In the genomic region with DNA sequence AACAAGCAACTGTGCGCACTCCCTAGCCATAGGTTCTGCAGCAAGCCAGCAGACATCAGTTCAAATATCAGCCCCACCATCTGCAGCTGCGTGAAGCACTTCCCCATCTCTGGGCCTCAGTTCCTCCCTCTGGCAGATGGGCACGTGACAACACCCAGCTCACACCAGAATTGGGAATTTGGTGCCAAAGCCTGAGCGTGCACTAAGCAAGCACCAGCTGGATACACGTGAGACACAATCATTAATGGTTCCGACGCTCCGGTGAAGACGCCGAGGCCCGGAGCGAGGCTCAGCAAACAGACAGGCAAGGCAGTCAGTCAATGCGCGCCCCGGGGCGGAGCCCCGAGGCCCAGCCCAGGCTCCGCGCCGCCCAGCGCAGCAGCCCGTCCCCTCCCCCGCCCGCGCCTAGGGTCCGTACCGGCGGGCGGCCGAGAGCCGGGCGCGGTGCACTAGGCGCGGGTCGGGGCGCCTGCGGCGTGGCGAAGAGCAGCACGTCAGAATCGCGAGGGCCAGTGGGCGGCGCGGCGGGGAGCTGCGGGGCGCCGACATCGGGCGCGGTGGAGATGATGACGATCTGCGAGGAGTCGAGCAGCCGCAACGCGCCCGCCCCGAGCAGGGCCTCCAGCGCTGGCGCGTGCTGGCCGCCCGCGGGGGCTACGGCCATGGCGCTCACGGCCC, we compare ENCODE assay signal across 8 mouse cellular contexts. TPM values are rescaled to one million over a fixed set of nuclear protein-coding genes. Genes with fewer than 3 reads are reported as not detected.
A peak's percentile ranks its signal among the peaks of the same experiment; 100 is the strongest.
DNase-seq lines count a peak whose midpoint lies in the region; ATAC-seq and TF ChIP-seq lines count a peak whose summit lies in the region.
"Had no signal": no experiment of that assay in that cellular context is flagged by ENCODE, and none has a peak within 500 bp of the region (broad histone marks: within the 10 kb centered on the region; RNA-seq: fewer than 3 reads in every experiment).

No protein-coding gene starts in this region.

- H3K9me3 ChIP-seq in ES-E14 (ENCODE audit: control insufficient read depth, insufficient read depth, low read depth, low read length) = no peaks in the 10 kb centered on the region
- no peaks in the 10 kb centered on the region for H3K9me3 ChIP-seq in forebrain, embryonic 10.5 days
- H3K9me3 ChIP-seq in hindbrain, embryonic 12.5 days (replicated peaks) = no peaks in the 10 kb centered on the region
- H3K9me3 ChIP-seq in limb, embryonic 12.5 days = no peaks in the 10 kb centered on the region
- no peaks in the 10 kb centered on the region for H3K9me3 ChIP-seq in midbrain, embryonic 13.5 days

- in situ Hi-C loops in ES-E14 (cut with MboI; ENCODE audit: low sequenced_read_pairs in 2 of 2, unreplicated experiment in 2 of 2) = no loop called here

- peaks cover 11 to 29% of the 10 kb centered on the region in 2 experiments for H3K4me1 ChIP-seq in ES-E14 (ENCODE audit: control insufficient read depth in 2 of 2, insufficient read depth in 2 of 2, low read length in 2 of 2, poor library complexity in 1 of 2)
- H3K4me1 ChIP-seq in forebrain, embryonic 10.5 days = peaks cover 61% of the 10 kb centered on the region
- H3K4me1 ChIP-seq in hindbrain, embryonic 12.5 days = peaks cover 52% of the 10 kb centered on the region
- peaks cover 63% of the 10 kb centered on the region for H3K4me1 ChIP-seq in limb, embryonic 12.5 days (replicated peaks)
- H3K4me1 ChIP-seq in midbrain, embryonic 13.5 days (replicated peaks) = peaks cover 61% of the 10 kb centered on the region

- peak overlapping the region; percentile 93 for H3K4me2 ChIP-seq in hindbrain, embryonic 12.5 days (replicated peaks)
- H3K4me2 ChIP-seq in limb, embryonic 12.5 days = peak overlapping the region; percentile 77
- H3K4me2 ChIP-seq in midbrain, embryonic 13.5 days (replicated peaks) = peak overlapping the region; percentile 90

- peaks cover 2% of the 10 kb centered on the region; the same call in 1 of the 2 replicates for H3K36me3 ChIP-seq in ES-E14 (ENCODE audit: control insufficient read depth, insufficient read depth, low read length, poor library complexity, severe bottlenecking)
- H3K36me3 ChIP-seq in forebrain, embryonic 10.5 days (replicated peaks) = peaks cover 26% of the 10 kb centered on the region
- no peaks in the 10 kb centered on the region for H3K36me3 ChIP-seq in hindbrain, embryonic 12.5 days
- peaks cover 8% of the 10 kb centered on the region for H3K36me3 ChIP-seq in limb, embryonic 12.5 days
- 0 out of 2 replicates have a peak, but pooled peaks cover 1% of the 10 kb centered on the region for H3K36me3 ChIP-seq in midbrain, embryonic 13.5 days
- H3K36me3 ChIP-seq in splenic B cell, adult 2 months (ENCODE audit: control insufficient read depth, insufficient read depth, low read length, poor library complexity, severe bottlenecking) = no peaks in the 10 kb centered on the region

- peak overlapping the region; percentile 93 for H3K9ac ChIP-seq in ES-E14 (ENCODE audit: insufficient read depth, low read depth, low read length, poor library complexity, severe bottlenecking)
- H3K9ac ChIP-seq in hindbrain, embryonic 12.5 days = peak overlapping the region; percentile 77
- H3K9ac ChIP-seq in limb, embryonic 12.5 days (replicated peaks) = peak overlapping the region; percentile 86
- peak overlapping the region; percentile 75 for H3K9ac ChIP-seq in midbrain, embryonic 13.5 days (replicated peaks)

- DNase-seq in ES-E14 (ENCODE audit: low read depth, low spot score) = no peak
- DNase-seq in adrenal gland, adult 2 months = peak; percentile 86
- peak; percentile 64 for DNase-seq in forebrain, embryonic 10.5 days (ENCODE audit: extremely low spot score, low spot score)
- peak; percentile 64 for DNase-seq in splenic B cell, adult 2 months (ENCODE audit: low read depth, low spot score)

- H3K27ac ChIP-seq in ES-E14 (ENCODE audit: insufficient read depth, low read depth, low read length, poor library complexity, severe bottlenecking) = peak overlapping the region; percentile 85
- H3K27ac ChIP-seq in forebrain, embryonic 10.5 days = peak overlapping the region; percentile 98
- H3K27ac ChIP-seq in hindbrain, embryonic 12.5 days = peak overlapping the region; percentile 89
- H3K27ac ChIP-seq in limb, embryonic 12.5 days = peak overlapping the region; percentile 88
- peak overlapping the region; percentile 84 for H3K27ac ChIP-seq in midbrain, embryonic 13.5 days

- peak overlapping the region; percentile 91 to 95 for H3K4me3 ChIP-seq in ES-E14 (ENCODE audit: insufficient read depth in 1 of 2, low read depth in 1 of 2, low read length in 2 of 2, poor library complexity in 1 of 2, severe bottlenecking in 1 of 2)
- H3K4me3 ChIP-seq in forebrain, embryonic 10.5 days = peak overlapping the region; percentile 88
- H3K4me3 ChIP-seq in hindbrain, embryonic 12.5 days = peak overlapping the region; percentile 94
- peak overlapping the region; percentile 91 for H3K4me3 ChIP-seq in limb, embryonic 12.5 days (replicated peaks)
- H3K4me3 ChIP-seq in midbrain, embryonic 13.5 days (replicated peaks) = peak overlapping the region; percentile 80

- peak; percentile 66 for ATAC-seq in hindbrain, embryonic 12.5 days (ENCODE audit: low FRiP score)
- ATAC-seq in limb, embryonic 12.5 days (ENCODE audit: insufficient number of reproducible peaks, insufficient read depth, low FRiP score, low TSS enrichment, low read depth) = peak; percentile 64
- ATAC-seq in midbrain, embryonic 13.5 days = peak; percentile 62

- H3K27me3 ChIP-seq in forebrain, embryonic 10.5 days (ENCODE audit: poor library complexity, severe bottlenecking) = peaks cover 10% of the 10 kb centered on the region; the same call in 1 of the 2 replicates
- no peaks in the 10 kb centered on the region for H3K27me3 ChIP-seq in hindbrain, embryonic 12.5 days
- H3K27me3 ChIP-seq in limb, embryonic 12.5 days = no peaks in the 10 kb centered on the region
- no peaks in the 10 kb centered on the region for H3K27me3 ChIP-seq in midbrain, embryonic 13.5 days
- H3K27me3 ChIP-seq in splenic B cell, adult 2 months (ENCODE audit: control insufficient read depth, insufficient read depth, low read length, poor library complexity, severe bottlenecking) = no peaks in the 10 kb centered on the region

- under 1% methylated on average over 65 of the region's 70 CpGs for WGBS in forebrain, embryonic 10.5 days
- 0% methylated on average over 53 of the region's 70 CpGs for WGBS in hindbrain, embryonic 12.5 days
- under 1% methylated on average over 70 of the region's 70 CpGs for WGBS in limb, embryonic 12.5 days
- WGBS in midbrain, embryonic 13.5 days = 0% methylated on average over 26 of the region's 70 CpGs

TF ChIP-seq in ES-E14, 5 proteins besides CTCF, POLR2A, EP300 and RAD21:
- no peak for TF ChIP-seq ZNF384 (IDR thresholded peaks at IDR 0.05; ENCODE audit: low read depth, low read length)

RNA-seq across cellular contexts. Expression of a gene that starts 0.5 kb away (rescaled TPM):
- total RNA-seq in ES-E14 (2012; rRNA removed) = 13.8 and 16.9 TPM in 2 replicates
- total RNA-seq in adrenal gland, adult 2 months (2021) = 1 to 10 TPM; 7.4 to 8.7 TPM
- polyA plus RNA-seq in adrenal gland, adult 2 months (2012; rRNA removed) = 12.3 and 14.9 TPM in 2 replicates
- polyA plus RNA-seq in forebrain, embryonic 10.5 days (2016; fragmentation: Nextera tagmentation; extraction: Ambion mirVana) = 27.8 and 28.6 TPM in 2 replicates
- 25.0 and 30.7 TPM in 2 replicates for polyA plus RNA-seq in hindbrain, embryonic 12.5 days (2016; fragmentation: Nextera tagmentation; extraction: Ambion mirVana)
- 25.5 and 28.8 TPM in 2 replicates for polyA plus RNA-seq in limb, embryonic 12.5 days (2016; fragmentation: Nextera tagmentation; extraction: Ambion mirVana)
- 13.6 and 15.2 TPM in 2 replicates for polyA plus RNA-seq in midbrain, embryonic 13.5 days (2015; fragmentation: Nextera tagmentation; extraction: Ambion mirVana)

RNA-seq across cellular contexts. Expression of a gene that starts 10.5 kb away (rescaled TPM):
- total RNA-seq in ES-E14 (2012; rRNA removed) = 5.8 and 9.5 TPM in 2 replicates
- 1 to 10 TPM; 1.5 to 1.6 TPM for total RNA-seq in adrenal gland, adult 2 months (2021)
- 3.3 and 4.3 TPM in 2 replicates for polyA plus RNA-seq in adrenal gland, adult 2 months (2012; rRNA removed)
- 3.6 and 3.9 TPM in 2 replicates for polyA plus RNA-seq in forebrain, embryonic 10.5 days (2016; fragmentation: Nextera tagmentation; extraction: Ambion mirVana)
- 11.6 and 12.3 TPM in 2 replicates for polyA plus RNA-seq in hindbrain, embryonic 12.5 days (2016; fragmentation: Nextera tagmentation; extraction: Ambion mirVana)
- 4.4 and 4.7 TPM in 2 replicates for polyA plus RNA-seq in limb, embryonic 12.5 days (2016; fragmentation: Nextera tagmentation; extraction: Ambion mirVana)
- 13.4 and 14.5 TPM in 2 replicates for polyA plus RNA-seq in midbrain, embryonic 13.5 days (2015; fragmentation: Nextera tagmentation; extraction: Ambion mirVana)

RNA-seq across cellular contexts. Expression of a gene that starts 17.6 kb away (rescaled TPM):
- 0.45 and 1.2 TPM in 2 replicates for total RNA-seq in ES-E14 (2012; rRNA removed)
- total RNA-seq in adrenal gland, adult 2 months (2021) = not detected
- polyA plus RNA-seq in adrenal gland, adult 2 months (2012; rRNA removed) = not detected in 2 replicates
- polyA plus RNA-seq in forebrain, embryonic 10.5 days (2016; fragmentation: Nextera tagmentation; extraction: Ambion mirVana) = 0.43 and 0.55 TPM in 2 replicates
- 0.92 and 0.96 TPM in 2 replicates for polyA plus RNA-seq in hindbrain, embryonic 12.5 days (2016; fragmentation: Nextera tagmentation; extraction: Ambion mirVana)
- 0.18 and 0.55 TPM in 2 replicates for polyA plus RNA-seq in limb, embryonic 12.5 days (2016; fragmentation: Nextera tagmentation; extraction: Ambion mirVana)
- polyA plus RNA-seq in midbrain, embryonic 13.5 days (2015; fragmentation: Nextera tagmentation; extraction: Ambion mirVana) = 0.26 and 0.55 TPM in 2 replicates
- total RNA-seq: left cerebral cortex, postnatal 10 days had no signal

RNA-seq across cellular contexts. Expression of a gene that starts 22.3 kb away (rescaled TPM):
- 1.7 and 1.9 TPM in 2 replicates for total RNA-seq in ES-E14 (2012; rRNA removed)
- total RNA-seq in adrenal gland, adult 2 months (2021) = not detected
- 0.79 and 1.2 TPM in 2 replicates for polyA plus RNA-seq in adrenal gland, adult 2 months (2012; rRNA removed)
- 4.2 and 4.7 TPM in 2 replicates for polyA plus RNA-seq in forebrain, embryonic 10.5 days (2016; fragmentation: Nextera tagmentation; extraction: Ambion mirVana)
- 1.4 and 3.2 TPM in 2 replicates for polyA plus RNA-seq in hindbrain, embryonic 12.5 days (2016; fragmentation: Nextera tagmentation; extraction: Ambion mirVana)
- polyA plus RNA-seq in limb, embryonic 12.5 days (2016; fragmentation: Nextera tagmentation; extraction: Ambion mirVana) = 1.1 and 1.3 TPM in 2 replicates
- polyA plus RNA-seq in midbrain, embryonic 13.5 days (2015; fragmentation: Nextera tagmentation; extraction: Ambion mirVana) = 1.8 and 2.0 TPM in 2 replicates

RNA-seq across cellular contexts. Expression of a gene that starts 34.3 kb away (rescaled TPM):
- 8.6 and 10.5 TPM in 2 replicates for total RNA-seq in ES-E14 (2012; rRNA removed)
- total RNA-seq in adrenal gland, adult 2 months (2021) = 10 to 100 TPM; 34.7 to 36.6 TPM
- 48.1 and 55.5 TPM in 2 replicates for polyA plus RNA-seq in adrenal gland, adult 2 months (2012; rRNA removed)
- polyA plus RNA-seq in forebrain, embryonic 10.5 days (2016; fragmentation: Nextera tagmentation; extraction: Ambion mirVana) = 9.3 and 12.4 TPM in 2 replicates
- 14.1 and 14.3 TPM in 2 replicates for polyA plus RNA-seq in hindbrain, embryonic 12.5 days (2016; fragmentation: Nextera tagmentation; extraction: Ambion mirVana)
- polyA plus RNA-seq in limb, embryonic 12.5 days (2016; fragmentation: Nextera tagmentation; extraction: Ambion mirVana) = 14.8 and 16.0 TPM in 2 replicates
- 12.3 and 13.4 TPM in 2 replicates for polyA plus RNA-seq in midbrain, embryonic 13.5 days (2015; fragmentation: Nextera tagmentation; extraction: Ambion mirVana)
